Mouse (Mus musculus) MEL (cell line): ENCODE measurements around the gene Rasl10a. TPM values are rescaled to one million over a fixed set of nuclear protein-coding genes. Genes with fewer than 3 reads are reported as not detected.

Experiments used
- DNase-seq: peaks from one replicate; pipeline ENCODE4 v3.0.0; 2011; ENCODE audit warnings: low read depth, low spot score
- H3K27ac ChIP-seq: 2 replicates; pipeline ENCODE4 v1.5.1; 2012; ENCODE audit warnings: low read depth, mild to moderate bottlenecking, control low read depth, low read length, moderate library complexity; ENCODE audit not compliant: control insufficient read depth
- H3K27me3 ChIP-seq, 2 experiments: fragments of 150-350 bp in 1 of 2; sonication (generic) in 1 of 2; 2 replicates each; pipeline ENCODE4 v1.6.1; 2012; ENCODE audit warnings: low read length in 2 of 2, mild to moderate bottlenecking in 2 of 2, improper control_type of control experiment in 1 of 2, moderate library complexity in 1 of 2; ENCODE audit not compliant: insufficient read depth in 2 of 2, control insufficient read depth in 1 of 2
- H3K36me3 ChIP-seq, 2 experiments: 2 replicates each; pipeline ENCODE4 v1.6.1; 2012 to 2014; ENCODE audit warnings: low read length in 2 of 2, improper control_type of control experiment in 1 of 2, inconsistent platforms in 1 of 2, mild to moderate bottlenecking in 1 of 2; ENCODE audit not compliant: insufficient read depth in 2 of 2, control insufficient read depth in 1 of 2
- H3K4me1 ChIP-seq, 2 experiments: fragments of 150-350 bp in 1 of 2; sonication (generic) in 1 of 2; 2 replicates each; pipeline ENCODE4 v1.6.1; 2012; ENCODE audit warnings: low read length in 2 of 2, improper control_type of control experiment in 1 of 2, mild to moderate bottlenecking in 1 of 2; ENCODE audit not compliant: insufficient read depth in 2 of 2, control insufficient read depth in 1 of 2
- H3K4me3 ChIP-seq, 2 experiments: fragments of 150-350 bp in 1 of 2; sonication (generic) in 1 of 2; 2 replicates each; pipeline ENCODE4 v1.5.1; 2012; ENCODE audit warnings: low read depth in 2 of 2, low read length in 2 of 2, mild to moderate bottlenecking in 2 of 2, moderate library complexity in 2 of 2, control low read depth in 1 of 2, improper control_type of control experiment in 1 of 2; ENCODE audit not compliant: control insufficient read depth in 1 of 2, insufficient read depth in 1 of 2
- H3K79me2 ChIP-seq: 2 replicates; pipeline ENCODE4 v1.6.1; 2012; ENCODE audit warnings: mild to moderate bottlenecking, low read length, moderate library complexity; ENCODE audit not compliant: control insufficient read depth, poor library complexity, insufficient read depth
- H3K9ac ChIP-seq: 2 replicates; pipeline ENCODE4 v1.6.1; 2012; ENCODE audit warnings: low read depth, mild to moderate bottlenecking, control low read depth, low read length, moderate library complexity; ENCODE audit not compliant: control insufficient read depth, poor library complexity, severe bottlenecking
- H3K9me3 ChIP-seq: fragments of 150-350 bp; sonication (generic); replicated peaks from 2 replicates; pipeline ENCODE4 v1.6.1; 2012; ENCODE audit warnings: mild to moderate bottlenecking, low read length, improper control_type of control experiment, moderate library complexity; ENCODE audit not compliant: insufficient read depth
- BHLHE40 ChIP-seq: IDR thresholded peaks from 2 replicates; pipeline ENCODE4 v1.6.1; 2012; ENCODE audit warnings: low read depth, mild to moderate bottlenecking, inconsistent platforms, low read length, improper control_type of control experiment, borderline replicate concordance
- CHD1 ChIP-seq: IDR thresholded peaks from 2 replicates; pipeline ENCODE4 v1.6.1; 2012; ENCODE audit warnings: low read depth, mild to moderate bottlenecking, inconsistent platforms, low read length, improper control_type of control experiment
- CHD2 ChIP-seq: IDR thresholded peaks from 2 replicates; pipeline ENCODE4 v1.6.1; 2011; ENCODE audit warnings: low read length, improper control_type of control experiment
- CTCF ChIP-seq, 3 experiments: IDR thresholded peaks in 2 of 3; conservative IDR thresholded peaks in 1 of 3; 2 replicates each; pipeline ENCODE4 v1.5.1; 2011 to 2012; ENCODE audit warnings: low read length in 3 of 3, low read depth in 2 of 3, mild to moderate bottlenecking in 2 of 3, improper control_type of control experiment in 1 of 3, inconsistent platforms in 1 of 3, mixed read lengths in 1 of 3, moderate library complexity in 1 of 3; ENCODE audit not compliant: control insufficient read depth in 1 of 3, insufficient read depth in 1 of 3, poor library complexity in 1 of 3, severe bottlenecking in 1 of 3
- ELF1 ChIP-seq: IDR thresholded peaks from 2 replicates; pipeline ENCODE4 v1.6.1; 2014; ENCODE audit warnings: low read depth, mild to moderate bottlenecking, inconsistent platforms, low read length, improper control_type of control experiment, moderate library complexity
- EP300 ChIP-seq, 2 experiments: IDR thresholded peaks; 2 replicates each; pipeline ENCODE4 v1.6.1; 2011; ENCODE audit warnings: improper control_type of control experiment in 2 of 2, low read length in 2 of 2, low read depth in 1 of 2, mild to moderate bottlenecking in 1 of 2
- ETS1 ChIP-seq: IDR thresholded peaks from 2 replicates; pipeline ENCODE4 v1.6.1; 2012; ENCODE audit warnings: low read depth, mild to moderate bottlenecking, inconsistent platforms, low read length, improper control_type of control experiment, moderate library complexity
- GABPA ChIP-seq: IDR thresholded peaks from 2 replicates; pipeline ENCODE4 v1.6.1; 2012; ENCODE audit warnings: low read depth, mild to moderate bottlenecking, inconsistent platforms, low read length, improper control_type of control experiment, moderate library complexity
- GATA1 ChIP-seq: IDR thresholded peaks from 2 replicates; pipeline ENCODE4 v1.6.1; 2011; ENCODE audit warnings: low read depth, low read length, improper control_type of control experiment
- HCFC1 ChIP-seq: IDR thresholded peaks from 2 replicates; pipeline ENCODE4 v1.6.1; 2012; ENCODE audit warnings: low read depth, mild to moderate bottlenecking, inconsistent platforms, low read length, improper control_type of control experiment, moderate library complexity
- JUND ChIP-seq: IDR thresholded peaks from 2 replicates; pipeline ENCODE4 v1.6.1; 2011; ENCODE audit warnings: low read depth, mild to moderate bottlenecking, improper control_type of control experiment, low read length
- KAT2A ChIP-seq: conservative IDR thresholded peaks from 2 replicates; pipeline ENCODE4 v1.6.1; 2012; ENCODE audit warnings: low read depth, low read length, improper control_type of control experiment, inconsistent platforms
- MAX ChIP-seq: IDR thresholded peaks from 2 replicates; pipeline ENCODE4 v1.6.1; 2011; ENCODE audit warnings: low read length, improper control_type of control experiment
- MEF2A ChIP-seq: IDR thresholded peaks from 2 replicates; pipeline ENCODE4 v1.6.1; 2014; ENCODE audit warnings: low read depth, mild to moderate bottlenecking, inconsistent platforms, low read length, improper control_type of control experiment; ENCODE audit not compliant: poor library complexity, insufficient replicate concordance, severe bottlenecking; ENCODE audit errors: extremely low read depth
- MYB ChIP-seq: IDR thresholded peaks from 2 replicates; pipeline ENCODE4 v1.6.1; 2011; ENCODE audit warnings: mild to moderate bottlenecking, low read depth, low read length, improper control_type of control experiment
- NELFE ChIP-seq: IDR thresholded peaks from 2 replicates; pipeline ENCODE4 v1.6.1; 2011; ENCODE audit warnings: low read depth, low read length, improper control_type of control experiment
- NRF1 ChIP-seq: IDR thresholded peaks from 2 replicates; pipeline ENCODE4 v1.6.1; 2014; ENCODE audit warnings: low read depth, mild to moderate bottlenecking, inconsistent platforms, low read length, improper control_type of control experiment, moderate library complexity; ENCODE audit not compliant: poor library complexity, insufficient read depth, severe bottlenecking
- POLR2AphosphoS2 ChIP-seq: IDR thresholded peaks from 2 replicates; pipeline ENCODE4 v1.6.1; 2011; ENCODE audit warnings: low read length, improper control_type of control experiment
- RAD21 ChIP-seq: IDR thresholded peaks from 2 replicates; pipeline ENCODE4 v1.6.1; 2011; ENCODE audit warnings: mild to moderate bottlenecking, low read depth, low read length, improper control_type of control experiment
- SMC3 ChIP-seq: IDR thresholded peaks from 2 replicates; pipeline ENCODE4 v1.6.1; 2011; ENCODE audit warnings: low read depth, low read length, improper control_type of control experiment
- TAL1 ChIP-seq: IDR thresholded peaks from 2 replicates; pipeline ENCODE4 v1.6.1; 2012; ENCODE audit warnings: mild to moderate bottlenecking, inconsistent platforms, low read length, moderate library complexity, mixed read lengths
- TBP ChIP-seq: IDR thresholded peaks from 2 replicates; pipeline ENCODE4 v1.8.0; 2011; ENCODE audit warnings: low read depth, low read length, improper control_type of control experiment
- TCF12 ChIP-seq: IDR thresholded peaks from 2 replicates; pipeline ENCODE4 v1.6.1; 2014; ENCODE audit warnings: low read depth, mild to moderate bottlenecking, inconsistent platforms, low read length, improper control_type of control experiment, moderate library complexity
- ZKSCAN1 ChIP-seq: IDR thresholded peaks from 2 replicates; pipeline ENCODE4 v1.6.1; 2012; ENCODE audit warnings: low read depth, mild to moderate bottlenecking, inconsistent platforms, low read length, improper control_type of control experiment, moderate library complexity
- ZMIZ1 ChIP-seq: IDR thresholded peaks from 2 replicates; pipeline ENCODE4 v1.6.1; 2012; ENCODE audit warnings: low read depth, mild to moderate bottlenecking, inconsistent platforms, low read length, improper control_type of control experiment, moderate library complexity
- polyA plus RNA-seq, 2 experiments: library from polyadenylated mRNA; stranded (reverse) in 1 of 2; unstranded in 1 of 2; fragments of >175 nt in 1 of 2; fragments of >200 nt in 1 of 2; gene quantifications; 2 replicates each; pipeline versions ENCODE4 v1.2.1 to v1.2.4; 2012; ENCODE audit warnings: low replicate concordance in 2 of 2, low read depth in 1 of 2; ENCODE audit not compliant: insufficient read length in 2 of 2, insufficient read depth in 1 of 2, missing spikeins in 1 of 2
- total RNA-seq: library from RNA; depleted of rRNA; stranded (reverse); fragments of 300-350 nt; gene quantifications from 2 replicates; pipeline ENCODE4 v1.2.3, GENCODE M21; 2012

The Rasl10a gene
- total and polyA plus RNA-seq, 3 experiments = 0.23 to 1.3 TPM; not detected in 1

GRCm38 (mm10) chr11:5017506-5017905 lies 40.4 kb upstream of the Rasl10a start:
- no peak for TF ChIP-seq RAD21
- TF ChIP-seq CTCF (IDR thresholded peaks at IDR 0.05 in 2 of 3, conservative IDR thresholded peaks at IDR 0.05 in 1 of 3; ENCODE audit: control insufficient read depth in 1 of 3, insufficient read depth in 1 of 3, low read depth in 2 of 3, low read length in 3 of 3, poor library complexity in 1 of 3, severe bottlenecking in 1 of 3) = peak; percentile 26 to 47 (median 37); a peak in 5 of 6 replicates

GRCm38 (mm10) chr11:5025108-5025507 lies 32.8 kb upstream of the Rasl10a start:
- TF ChIP-seq JUND (no peak), CHD1 (no peak), HCFC1 (no peak), MEF2A (no peak), NRF1 (no peak), SMC3 (no peak), TBP (no peak), NELFE (no peak), TCF12 (no peak), EP300 (IDR thresholded peaks at IDR 0.05; ENCODE audit: low read depth in 1 of 2, low read length in 2 of 2) (no peak)
- no peak overlapping the region for H3K27ac ChIP-seq
- DNase-seq = no peak
- no peaks in the 10 kb centered on the region for H3K9me3 ChIP-seq
- H3K36me3 ChIP-seq = peaks cover 0 to 16% of the 10 kb centered on the region in 2 experiments; a peak in 1 of 4 replicates
- H3K4me3 ChIP-seq = no peak overlapping the region
- no peaks in the 10 kb centered on the region for H3K27me3 ChIP-seq
- H3K79me2 ChIP-seq = no peaks in the 10 kb centered on the region
- no peak overlapping the region for H3K9ac ChIP-seq
- H3K4me1 ChIP-seq = no peaks in the 10 kb centered on the region

More at GRCm38 (mm10) chr11:5017506-5017905, 40.4 kb upstream of the Rasl10a start:
- Histone ChIP-seq H3K36me3 (peaks cover 0 to 21% of the 10 kb centered on the region in 2 experiments; a peak in 2 of 4 replicates), H3K27me3 (no peaks in the 10 kb centered on the region), H3K4me1 (no peaks in the 10 kb centered on the region), H3K9ac (no peak overlapping the region), H3K9me3 (no peaks in the 10 kb centered on the region), H3K79me2 (no peaks in the 10 kb centered on the region), H3K27ac (no peak overlapping the region), H3K4me3 (no peak overlapping the region)
- peak; percentile 46 for DNase-seq

GRCm38 (mm10) chr11:5028228-5028627 lies 29.7 kb upstream of the Rasl10a start:
- TF ChIP-seq MAX = no peak
- TF ChIP-seq TAL1 = no peak
- TF ChIP-seq GATA1 = no peak
- TF ChIP-seq GABPA = no peak
- no peak for TF ChIP-seq JUND
- no peak for TF ChIP-seq HCFC1
- no peak for TF ChIP-seq KAT2A
- TF ChIP-seq ELF1 = no peak
- TF ChIP-seq POLR2AphosphoS2 = no peak
- no peak for TF ChIP-seq ETS1
- TF ChIP-seq CHD2 = no peak
- no peak for TF ChIP-seq ZMIZ1
- TF ChIP-seq BHLHE40 = no peak
- no peak for TF ChIP-seq MYB
- no peak for TF ChIP-seq ZKSCAN1
- peaks cover 0 to 21% of the 10 kb centered on the region in 2 experiments; a peak in 3 of 4 replicates for H3K36me3 ChIP-seq
- H3K4me1 ChIP-seq = no peaks in the 10 kb centered on the region
- no peak overlapping the region for H3K9ac ChIP-seq
- no peak overlapping the region for H3K4me3 ChIP-seq
- no peaks in the 10 kb centered on the region for H3K27me3 ChIP-seq
- DNase-seq = no peak
- no peaks in the 10 kb centered on the region for H3K9me3 ChIP-seq
- H3K27ac ChIP-seq = no peak overlapping the region
- H3K79me2 ChIP-seq = no peaks in the 10 kb centered on the region
